Mouse (Mus musculus) midbrain, embryonic 16.5 days (tissue): ENCODE measurements around the gene Fam243. TPM values are rescaled to one million over a fixed set of nuclear protein-coding genes. Genes with fewer than 3 reads are reported as not detected.

ENCODE experiments used
- ATAC-seq: fragments of 200-750 bp; cut with Nextera tagmentation; 2 replicates; pipeline ENCODE4 v1.8.0; 2017; ENCODE audit warnings: moderate TSS enrichment
- H3K27ac ChIP-seq: fragments of 300-500 bp; sonication (generic); 2 replicates; pipeline ENCODE4 v1.5.1; 2014; ENCODE audit warnings: mild to moderate bottlenecking, low read length, mixed read lengths
- H3K27me3 ChIP-seq: fragments of 300-500 bp; sonication (generic); 2 replicates; pipeline ENCODE4 v1.6.1; 2014; ENCODE audit warnings: low read depth, low read length, mixed read lengths; ENCODE audit not compliant: control insufficient read depth, insufficient read depth
- H3K36me3 ChIP-seq: fragments of 300-500 bp; sonication (generic); 2 replicates; pipeline ENCODE4 v1.6.1; 2014; ENCODE audit warnings: mild to moderate bottlenecking, low read length, moderate library complexity, mixed read lengths; ENCODE audit not compliant: control insufficient read depth, insufficient read depth
- H3K4me1 ChIP-seq: fragments of 300-500 bp; sonication (generic); 2 replicates; pipeline ENCODE4 v1.6.1; 2014; ENCODE audit warnings: mild to moderate bottlenecking, low read length, mixed read lengths; ENCODE audit not compliant: control insufficient read depth, insufficient read depth
- H3K4me2 ChIP-seq: fragments of 300-500 bp; sonication (generic); 2 replicates; pipeline ENCODE4 v1.6.1; 2014; ENCODE audit warnings: mild to moderate bottlenecking, low read length, mixed read lengths
- H3K4me3 ChIP-seq: fragments of 300-500 bp; sonication (generic); 2 replicates; pipeline ENCODE4 v1.5.1; 2014; ENCODE audit warnings: low read depth, mild to moderate bottlenecking, low read length, moderate library complexity, mixed read lengths
- H3K9ac ChIP-seq: fragments of 300-500 bp; sonication (generic); 2 replicates; pipeline ENCODE4 v1.6.1; 2014; ENCODE audit warnings: low read depth, low read length, mixed read lengths
- H3K9me3 ChIP-seq: fragments of 300-500 bp; sonication (generic); replicated peaks from 2 replicates; pipeline ENCODE4 v1.6.1; 2014; ENCODE audit warnings: mild to moderate bottlenecking, low read length, mixed read lengths; ENCODE audit not compliant: control insufficient read depth, poor library complexity, severe bottlenecking
- WGBS: fragments of 180-500 bp; shearing (Covaris S2); extraction: QIAGEN DNeasy Blood & Tissue Kit; methylation state at CpG from one replicate; pipeline ENCODE4 v1.1.7; 2014; 5-methylcytosine and 5-hydroxymethylcytosine counted together
- polyA plus RNA-seq: library from polyadenylated mRNA; unstranded; fragments of >200 nt; fragmentation: Nextera tagmentation; extraction: Ambion mirVana; gene quantifications from 2 replicates; pipeline ENCODE4 v1.2.1, GENCODE M21; 2015

The Fam243 gene
- polyA plus RNA-seq, 1 experiment from 2014 or later: not detected

DNA sequence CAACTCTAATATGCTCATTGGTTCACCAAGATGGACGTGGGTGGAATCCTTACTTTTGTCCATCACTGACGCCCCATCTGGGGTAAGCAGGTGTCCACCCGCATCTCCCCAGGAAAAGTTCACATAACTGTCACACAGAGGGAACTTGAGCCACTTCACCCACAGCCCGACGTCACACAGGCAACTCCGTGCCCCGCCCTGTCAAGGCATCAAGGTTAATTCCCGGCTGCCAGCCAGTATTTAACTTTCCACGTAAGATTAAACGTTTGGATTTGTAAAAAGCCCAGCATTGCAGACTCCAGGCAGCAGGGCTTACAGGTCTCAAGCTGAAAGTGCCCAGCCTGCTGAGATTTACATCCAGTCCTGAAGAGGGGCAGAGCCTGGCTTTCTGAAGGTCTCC lies 29.1 kb downstream of the Fam243 start, which contains the start of gene Kcne2:
TSS of gene Kcne2 (plus strand) at position 289 of the 400 bp plus-strand sequence.
- Histone ChIP-seq H3K4me2 (no peak within 1 kb of the TSS), H3K9ac (no peak within 1 kb of the TSS), H3K4me3 (no peak within 1 kb of the TSS), H3K36me3 (no peaks in the 10 kb centered on the region), H3K27ac (no peak within 1 kb of the TSS), H3K4me1 (peaks cover 2% of the 10 kb centered on the region; the same call in 1 of the 2 replicates), H3K27me3 (no peaks in the 10 kb centered on the region), H3K9me3 (no peaks in the 10 kb centered on the region)
- ATAC-seq: no peak
- WGBS: 79% methylated on average over 10 of the region's 10 CpGs

DNA sequence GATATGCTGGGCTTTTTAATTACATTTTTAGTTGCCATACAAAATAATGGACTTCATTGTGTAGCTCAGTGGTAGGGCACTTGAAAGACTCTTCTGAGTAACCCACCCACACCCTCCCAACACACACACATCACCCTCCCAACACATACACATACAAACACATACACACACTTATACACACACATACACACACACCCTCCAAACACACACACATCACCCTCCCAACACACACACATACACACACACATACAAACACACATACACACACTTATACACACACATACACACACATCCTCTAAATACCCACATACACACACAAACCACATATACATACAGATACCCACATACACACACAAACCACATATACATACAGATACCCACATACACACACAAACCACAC lies 31.2 kb downstream of the Fam243 start:
- peaks cover 2% of the 10 kb centered on the region; the same call in 1 of the 2 replicates for H3K4me1 ChIP-seq
- no peaks in the 10 kb centered on the region for H3K27me3 ChIP-seq
- ATAC-seq: no peak
- H3K27ac ChIP-seq: no peak overlapping the region
- H3K9me3 ChIP-seq: no peaks in the 10 kb centered on the region
- H3K36me3 ChIP-seq: no peaks in the 10 kb centered on the region
- H3K4me3 ChIP-seq: no peak overlapping the region
- H3K4me2 ChIP-seq: no peak overlapping the region
- no peak overlapping the region for H3K9ac ChIP-seq

- Histone ChIP-seq H3K9me3 (no peaks in the 10 kb centered on the region), H3K27me3 (no peaks in the 10 kb centered on the region), H3K9ac (no peak overlapping the region), H3K4me2 (no peak overlapping the region), H3K4me3 (no peak overlapping the region), H3K4me1 (no peaks in the 10 kb centered on the region), H3K27ac (no peak overlapping the region), H3K36me3 (no peaks in the 10 kb centered on the region)
- WGBS: 86% methylated on average over 9 of the region's 9 CpGs
- ATAC-seq: no peak; the same call in 1 of the 2 replicates
Observed at GRCm38 (mm10) chr16:92288778-92289177, 32.5 kb downstream of the Fam243 start.

GRCm38 (mm10) chr16:92286609-92287008 lies 34.6 kb downstream of the Fam243 start:
- no peak overlapping the region for H3K9ac ChIP-seq
- 11% methylated on average over 7 of the region's 7 CpGs for WGBS
- H3K9me3 ChIP-seq: no peaks in the 10 kb centered on the region
- no peak overlapping the region for H3K4me3 ChIP-seq
- no peaks in the 10 kb centered on the region for H3K4me1 ChIP-seq
- no peaks in the 10 kb centered on the region for H3K36me3 ChIP-seq
- no peaks in the 10 kb centered on the region for H3K27me3 ChIP-seq
- ATAC-seq: no peak
- H3K27ac ChIP-seq: no peak overlapping the region
- no peak overlapping the region for H3K4me2 ChIP-seq

DNA sequence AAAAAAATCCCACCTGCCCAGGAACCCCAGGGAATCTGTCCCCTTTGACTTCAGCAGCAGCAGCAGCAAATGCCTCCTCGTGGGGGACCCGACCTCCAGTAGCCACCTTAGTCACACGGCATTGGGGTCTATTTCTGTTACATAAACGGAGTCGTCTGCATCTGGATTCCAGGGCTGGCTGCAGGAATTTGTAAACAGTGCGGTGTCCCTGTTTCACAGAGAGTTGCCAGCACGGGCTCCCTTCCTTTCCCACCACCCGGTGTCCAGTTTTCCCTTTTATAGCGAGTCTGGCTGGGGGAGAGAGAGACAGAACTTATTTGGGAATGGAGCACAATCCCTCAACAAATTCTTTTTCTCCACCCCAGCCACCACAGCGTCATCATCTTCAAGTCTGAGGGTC lies 36.2 kb downstream of the Fam243 start:
- 69% methylated on average over 10 of the region's 10 CpGs for WGBS
- Histone ChIP-seq H3K9ac (no peak overlapping the region), H3K27ac (no peak overlapping the region), H3K4me2 (no peak overlapping the region), H3K9me3 (no peaks in the 10 kb centered on the region), H3K4me3 (no peak overlapping the region), H3K4me1 (no peaks in the 10 kb centered on the region), H3K36me3 (no peaks in the 10 kb centered on the region), H3K27me3 (no peaks in the 10 kb centered on the region)
- ATAC-seq: no peak

- no peak for ATAC-seq
- no peak overlapping the region for H3K4me3 ChIP-seq
- no peaks in the 10 kb centered on the region for H3K36me3 ChIP-seq
- no peaks in the 10 kb centered on the region for H3K4me1 ChIP-seq
- no peaks in the 10 kb centered on the region for H3K9me3 ChIP-seq
- no peaks in the 10 kb centered on the region for H3K27me3 ChIP-seq
- WGBS: 85% methylated on average over 5 of the region's 5 CpGs
- H3K4me2 ChIP-seq: no peak overlapping the region
- H3K9ac ChIP-seq: no peak overlapping the region
- H3K27ac ChIP-seq: no peak overlapping the region
Observed at GRCm38 (mm10) chr16:92282671-92283070, 38.6 kb downstream of the Fam243 start.

- WGBS: 80% methylated on average over 4 of the region's 4 CpGs
- H3K27ac ChIP-seq: no peak overlapping the region
Observed at GRCm38 (mm10) chr16:92275526-92275925, 45.7 kb downstream of the Fam243 start.

GRCm38 (mm10) chr16:92274516-92274915 lies 46.7 kb downstream of the Fam243 start:
- Histone ChIP-seq H3K27me3 (no peaks in the 10 kb centered on the region), H3K4me1 (no peaks in the 10 kb centered on the region), H3K4me3 (no peak overlapping the region), H3K36me3 (no peaks in the 10 kb centered on the region), H3K4me2 (no peak overlapping the region), H3K9ac (no peak overlapping the region), H3K27ac (no peak overlapping the region), H3K9me3 (no peaks in the 10 kb centered on the region)
- no peak for ATAC-seq
- WGBS: 89% methylated on average over 5 of the region's 5 CpGs

More at GRCm38 (mm10) chr16:92275526-92275925, 45.7 kb downstream of the Fam243 start:
- H3K9ac ChIP-seq: no peak overlapping the region
- ATAC-seq: no peak
- H3K4me1 ChIP-seq: no peaks in the 10 kb centered on the region
- no peak overlapping the region for H3K4me2 ChIP-seq
- H3K36me3 ChIP-seq: no peaks in the 10 kb centered on the region
- no peaks in the 10 kb centered on the region for H3K9me3 ChIP-seq
- H3K27me3 ChIP-seq: no peaks in the 10 kb centered on the region
- H3K4me3 ChIP-seq: no peak overlapping the region
